Mouse (Mus musculus): ENCODE results near the gene Col18a1.

GRCm38 (mm10) chr10:77110010-77110409, 56.3 kb downstream of the Col18a1 start:
- TF ChIP-seq CTCF (IDR thresholded peaks at IDR 0.05; ENCODE audit: insufficient read depth, low read length) (no peak), POLR2A (IDR thresholded peaks at IDR 0.05; ENCODE audit: borderline replicate concordance, extremely low read depth, low read depth, low read length) (no peak)

Data from lung, adult 2 months (tissue).